Mouse (Mus musculus) erythroblast, embryonic 14.5 days (primary cell): ENCODE data around the gene Gm37240.

ENCODE experiments used
- GATA1 ChIP-seq: IDR thresholded peaks from 2 replicates; pipeline ENCODE4 v1.6.1; 2012; ENCODE audit warnings: low read length, inconsistent platforms, mixed read lengths
- TAL1 ChIP-seq: IDR thresholded peaks from 3 replicates; pipeline ENCODE4 v1.6.1; 2012; ENCODE audit warnings: low read length, inconsistent platforms, mixed read lengths

DNA sequence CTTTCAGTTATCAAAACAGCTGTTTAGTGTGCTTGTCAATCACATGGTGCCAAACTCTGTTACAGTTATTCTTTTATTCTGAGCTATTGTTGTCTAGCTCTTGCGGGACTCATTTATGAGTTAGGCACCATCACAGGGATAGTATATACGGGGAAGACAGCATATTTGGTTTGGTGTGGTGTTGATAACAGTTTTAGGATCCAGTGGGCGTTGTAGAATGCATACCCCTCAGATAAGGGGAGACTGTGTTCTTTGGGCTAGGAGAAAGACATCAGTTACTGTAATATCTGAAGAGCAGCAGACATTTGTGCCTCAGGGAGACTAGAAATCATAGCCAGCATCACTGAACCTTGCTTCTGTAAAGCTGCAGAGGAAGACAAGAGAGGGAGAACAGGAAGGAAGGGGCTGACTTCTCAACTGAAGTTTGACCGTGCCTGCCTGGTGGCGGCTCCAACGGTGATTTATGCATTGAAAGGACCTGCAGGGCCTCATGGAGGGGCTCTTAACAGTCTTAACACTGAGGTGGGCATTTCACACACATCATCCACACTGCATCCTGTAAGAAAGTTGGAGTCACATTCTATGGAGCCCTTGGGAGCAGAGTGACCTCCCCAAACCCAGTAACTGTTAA is 713.8 kb downstream of the Gm37240 start:
- TF ChIP-seq GATA1, result no peak
- no peak for TF ChIP-seq TAL1
